Mouse (Mus musculus) thymus, adult 2 months (tissue): ENCODE measurements around the gene Dpm2. TPM values are rescaled to one million over a fixed set of nuclear protein-coding genes. Genes with fewer than 3 reads are reported as not detected.
A peak's percentile ranks its signal among the peaks of the same experiment; 100 is the strongest.

ENCODE experiments used
- DNase-seq: peaks from one replicate; pipeline ENCODE4 v3.0.0; 2021
- H3K27ac ChIP-seq: fragments of 200-500 bp; 2 replicates; pipeline ENCODE4 v1.5.1; 2012; ENCODE audit warnings: low read length, control low read depth; ENCODE audit not compliant: control insufficient read depth, insufficient read depth
- H3K27me3 ChIP-seq: fragments of 200-500 bp; 2 replicates; pipeline ENCODE4 v1.6.1; 2012; ENCODE audit warnings: mild to moderate bottlenecking, low read length, moderate library complexity, mixed read lengths; ENCODE audit not compliant: control insufficient read depth, insufficient read depth
- H3K36me3 ChIP-seq: fragments of 200-500 bp; 2 replicates; pipeline ENCODE4 v1.6.1; 2012; ENCODE audit warnings: mild to moderate bottlenecking, low read length, moderate library complexity; ENCODE audit not compliant: control insufficient read depth, insufficient read depth
- H3K4me1 ChIP-seq: fragments of 200-500 bp; replicated peaks from 2 replicates; pipeline ENCODE4 v1.6.1; 2012; ENCODE audit warnings: low read length; ENCODE audit not compliant: control insufficient read depth, insufficient read depth
- H3K4me3 ChIP-seq: fragments of 200-500 bp; 2 replicates; pipeline ENCODE4 v1.5.1; 2012; ENCODE audit warnings: mild to moderate bottlenecking, low read length, control low read depth, moderate library complexity; ENCODE audit not compliant: control insufficient read depth, insufficient read depth
- CTCF ChIP-seq: fragments of 200-500 bp; IDR thresholded peaks from 2 replicates; pipeline ENCODE4 v1.5.1; 2012; ENCODE audit warnings: mild to moderate bottlenecking, control low read depth, low read length, moderate library complexity, borderline replicate concordance; ENCODE audit not compliant: control insufficient read depth, poor library complexity, insufficient read depth; ENCODE audit errors: extremely low read depth
- POLR2A ChIP-seq: fragments of 200-500 bp; IDR thresholded peaks from 2 replicates; pipeline ENCODE4 v1.6.1; 2012; ENCODE audit warnings: mild to moderate bottlenecking, low read length, control low read depth, moderate library complexity; ENCODE audit not compliant: control insufficient read depth, poor library complexity, insufficient read depth; ENCODE audit errors: extremely low read depth
- WGBS: fragments of 180-500 bp; shearing (Covaris S2); methylation state at CpG from one replicate; pipeline ENCODE4 v1.1.7; 2018; 5-methylcytosine and 5-hydroxymethylcytosine counted together
- polyA plus RNA-seq: library from polyadenylated mRNA; depleted of rRNA; stranded (reverse); fragments of >200 nt; gene quantifications from 2 replicates; pipeline ENCODE4 v1.2.3, GENCODE M21; 2012

The Dpm2 gene
- polyA plus RNA-seq, 1 experiment = 173 TPM

GRCm38 (mm10) chr2:32541986-32542573, 28.6 kb upstream of the Dpm2 start:
- H3K27me3 ChIP-seq = peaks cover 4% of the 10 kb centered on the region; the same call in 1 of the 2 replicates

GRCm38 (mm10) chr2:32543031-32543449, 27.6 kb upstream of the Dpm2 start:
- H3K36me3 ChIP-seq = no peaks in the 10 kb centered on the region
- TF ChIP-seq CTCF (no peak), POLR2A (no peak)
- H3K27me3 ChIP-seq = peaks cover 2% of the 10 kb centered on the region; the same call in 1 of the 2 replicates
- 63% methylated on average over 3 of the region's 3 CpGs for WGBS
- peak overlapping the region; percentile 8; the same call in 1 of the 2 replicates for H3K27ac ChIP-seq
- no peak overlapping the region for H3K4me3 ChIP-seq
- peaks cover 49% of the 10 kb centered on the region for H3K4me1 ChIP-seq
- no peak for DNase-seq

More at GRCm38 (mm10) chr2:32541986-32542573, 28.6 kb upstream of the Dpm2 start:
- peak; percentile 85 for DNase-seq
- TF ChIP-seq CTCF (no peak), POLR2A (no peak)
- Histone ChIP-seq H3K27ac (peak overlapping the region; percentile 93), H3K36me3 (no peaks in the 10 kb centered on the region), H3K4me3 (no peak overlapping the region), H3K4me1 (peaks cover 51% of the 10 kb centered on the region)
- 4% methylated on average over 4 of the region's 4 CpGs for WGBS

GRCm38 (mm10) chr2:32546951-32547350, 23.7 kb upstream of the Dpm2 start:
- DNase-seq = no peak
- Histone ChIP-seq H3K27me3 (no peaks in the 10 kb centered on the region), H3K4me1 (peaks cover 31% of the 10 kb centered on the region), H3K4me3 (no peak overlapping the region), H3K36me3 (no peaks in the 10 kb centered on the region), H3K27ac (no peak overlapping the region)
- TF ChIP-seq POLR2A (no peak), CTCF (no peak)
- WGBS = 97% methylated on average over 1 of the region's 1 CpGs

DNA sequence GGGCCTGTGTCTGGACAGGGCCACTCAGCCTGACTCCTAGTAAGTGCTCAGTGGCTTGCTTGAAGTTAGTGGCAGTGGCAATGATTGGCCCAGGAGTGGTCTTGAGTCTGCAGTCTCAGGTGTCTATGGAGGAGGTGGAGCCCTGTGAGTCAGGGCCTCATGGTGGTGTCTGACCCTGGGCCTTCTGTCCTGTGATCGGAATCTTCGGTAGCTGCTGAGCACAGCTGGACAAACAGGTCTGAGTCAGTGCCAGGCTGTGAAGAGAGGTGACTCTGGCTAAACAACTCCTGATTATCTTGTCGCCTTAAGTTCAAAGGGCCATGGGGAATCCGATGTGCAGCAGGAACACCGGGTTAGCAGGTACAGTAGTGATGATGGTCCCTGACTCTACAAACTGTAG, 23.3 kb upstream of the Dpm2 start:
- TF ChIP-seq CTCF (no peak), POLR2A (no peak)
- no peak for DNase-seq
- Histone ChIP-seq H3K27ac (no peak overlapping the region), H3K4me3 (no peak overlapping the region), H3K4me1 (peaks cover 28% of the 10 kb centered on the region), H3K27me3 (no peaks in the 10 kb centered on the region), H3K36me3 (no peaks in the 10 kb centered on the region)
- WGBS = 91% methylated on average over 5 of the region's 5 CpGs

DNA sequence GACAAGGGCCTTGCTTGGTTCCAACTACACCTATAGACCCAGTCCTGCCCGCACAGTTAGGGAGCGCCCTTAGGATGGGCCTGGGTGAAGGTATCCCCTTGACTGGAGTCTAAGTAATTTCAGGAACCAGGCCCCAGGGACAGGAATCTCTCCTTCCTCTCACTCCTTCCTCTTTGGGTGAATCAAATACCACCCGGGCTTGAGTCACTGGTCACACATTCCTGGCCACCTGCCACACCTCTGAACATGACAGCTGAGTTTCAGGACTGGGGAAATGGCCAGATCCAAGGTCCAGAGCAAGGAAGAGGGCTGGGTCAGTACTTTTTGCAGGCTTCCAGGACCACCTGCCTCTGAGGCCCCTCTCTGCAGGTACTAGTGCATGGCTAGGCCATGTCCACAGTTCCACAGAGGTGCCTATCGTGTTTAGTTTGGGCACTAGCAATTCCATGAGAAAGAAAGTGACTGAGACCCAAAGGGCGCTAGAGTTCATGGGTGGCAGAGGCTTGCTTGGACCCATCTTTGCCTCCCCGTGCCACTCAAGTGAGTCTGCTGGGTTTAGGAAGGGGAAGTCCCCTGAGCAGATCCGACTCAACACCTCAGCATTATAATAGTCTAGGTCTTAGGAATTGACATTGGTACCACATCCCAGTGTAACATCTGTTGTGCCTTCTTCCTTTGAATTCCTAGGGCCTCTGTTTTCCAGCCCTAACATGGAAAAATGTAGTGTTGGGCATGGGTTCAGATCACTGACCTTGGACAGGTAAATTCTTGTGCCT, 22.5 kb upstream of the Dpm2 start:
- WGBS = 82% methylated on average over 7 of the region's 7 CpGs
- DNase-seq = no peak
- H3K4me1 ChIP-seq = peaks cover 24% of the 10 kb centered on the region
- H3K4me3 ChIP-seq = no peak overlapping the region
- no peaks in the 10 kb centered on the region for H3K36me3 ChIP-seq
- TF ChIP-seq POLR2A (no peak), CTCF (no peak)
- H3K27ac ChIP-seq = no peak overlapping the region
- H3K27me3 ChIP-seq = no peaks in the 10 kb centered on the region

GRCm38 (mm10) chr2:32549171-32549570, 21.5 kb upstream of the Dpm2 start:
- no peak for TF ChIP-seq CTCF
- no peak for TF ChIP-seq POLR2A
- Histone ChIP-seq H3K27me3 (no peaks in the 10 kb centered on the region), H3K36me3 (no peaks in the 10 kb centered on the region), H3K4me1 (peaks cover 26% of the 10 kb centered on the region), H3K4me3 (no peak overlapping the region), H3K27ac (no peak overlapping the region)
- WGBS = 92% methylated on average over 9 of the region's 9 CpGs
- DNase-seq = no peak
